Mouse (Mus musculus) MEL (cell line): Measurements from ENCODE around the gene Olfr832.

Experiments
- BHLHE40 ChIP-seq: IDR thresholded peaks from 2 replicates; pipeline ENCODE4 v1.6.1; 2012; ENCODE audit warnings: low read depth, mild to moderate bottlenecking, inconsistent platforms, low read length, improper control_type of control experiment, borderline replicate concordance
- CHD2 ChIP-seq: IDR thresholded peaks from 2 replicates; pipeline ENCODE4 v1.6.1; 2011; ENCODE audit warnings: low read length, improper control_type of control experiment
- CTCF ChIP-seq, 3 experiments: IDR thresholded peaks in 2 of 3; conservative IDR thresholded peaks in 1 of 3; 2 replicates each; pipeline ENCODE4 v1.5.1; 2011 to 2012; ENCODE audit warnings: low read length in 3 of 3, low read depth in 2 of 3, mild to moderate bottlenecking in 2 of 3, improper control_type of control experiment in 1 of 3, inconsistent platforms in 1 of 3, mixed read lengths in 1 of 3, moderate library complexity in 1 of 3; ENCODE audit not compliant: control insufficient read depth in 1 of 3, insufficient read depth in 1 of 3, poor library complexity in 1 of 3, severe bottlenecking in 1 of 3
- EP300 ChIP-seq, 2 experiments: IDR thresholded peaks; 2 replicates each; pipeline ENCODE4 v1.6.1; 2011; ENCODE audit warnings: improper control_type of control experiment in 2 of 2, low read length in 2 of 2, low read depth in 1 of 2, mild to moderate bottlenecking in 1 of 2
- ETS1 ChIP-seq: IDR thresholded peaks from 2 replicates; pipeline ENCODE4 v1.6.1; 2012; ENCODE audit warnings: low read depth, mild to moderate bottlenecking, inconsistent platforms, low read length, improper control_type of control experiment, moderate library complexity
- HCFC1 ChIP-seq: IDR thresholded peaks from 2 replicates; pipeline ENCODE4 v1.6.1; 2012; ENCODE audit warnings: low read depth, mild to moderate bottlenecking, inconsistent platforms, low read length, improper control_type of control experiment, moderate library complexity
- JUND ChIP-seq: IDR thresholded peaks from 2 replicates; pipeline ENCODE4 v1.6.1; 2011; ENCODE audit warnings: low read depth, mild to moderate bottlenecking, improper control_type of control experiment, low read length
- MXI1 ChIP-seq: IDR thresholded peaks from 2 replicates; pipeline ENCODE4 v1.6.1; 2011; ENCODE audit warnings: mild to moderate bottlenecking, low read depth, low read length, improper control_type of control experiment
- MYB ChIP-seq: IDR thresholded peaks from 2 replicates; pipeline ENCODE4 v1.6.1; 2011; ENCODE audit warnings: mild to moderate bottlenecking, low read depth, low read length, improper control_type of control experiment
- POLR2A ChIP-seq, 2 experiments: IDR thresholded peaks; 2 replicates each; pipeline ENCODE4 v1.6.1; 2011 to 2012; ENCODE audit warnings: low read length in 2 of 2, mild to moderate bottlenecking in 2 of 2, control low read depth in 1 of 2, improper control_type of control experiment in 1 of 2, low read depth in 1 of 2, moderate library complexity in 1 of 2; ENCODE audit not compliant: control insufficient read depth in 1 of 2, insufficient read depth in 1 of 2, poor library complexity in 1 of 2
- TAL1 ChIP-seq: IDR thresholded peaks from 2 replicates; pipeline ENCODE4 v1.6.1; 2012; ENCODE audit warnings: mild to moderate bottlenecking, inconsistent platforms, low read length, moderate library complexity, mixed read lengths
- USF2 ChIP-seq, 2 experiments: IDR thresholded peaks; 2 replicates each; pipeline ENCODE4 v1.6.1; 2011 to 2012; ENCODE audit warnings: improper control_type of control experiment in 2 of 2, low read length in 2 of 2, borderline replicate concordance in 1 of 2, inconsistent platforms in 1 of 2, low read depth in 1 of 2, mild to moderate bottlenecking in 1 of 2; ENCODE audit not compliant: insufficient read depth in 1 of 2
- ZC3H11A ChIP-seq: IDR thresholded peaks from 2 replicates; pipeline ENCODE4 v1.6.1; 2012; ENCODE audit warnings: low read depth, mild to moderate bottlenecking, inconsistent platforms, low read length, improper control_type of control experiment
- ZMIZ1 ChIP-seq: IDR thresholded peaks from 2 replicates; pipeline ENCODE4 v1.6.1; 2012; ENCODE audit warnings: low read depth, mild to moderate bottlenecking, inconsistent platforms, low read length, improper control_type of control experiment, moderate library complexity

DNA sequence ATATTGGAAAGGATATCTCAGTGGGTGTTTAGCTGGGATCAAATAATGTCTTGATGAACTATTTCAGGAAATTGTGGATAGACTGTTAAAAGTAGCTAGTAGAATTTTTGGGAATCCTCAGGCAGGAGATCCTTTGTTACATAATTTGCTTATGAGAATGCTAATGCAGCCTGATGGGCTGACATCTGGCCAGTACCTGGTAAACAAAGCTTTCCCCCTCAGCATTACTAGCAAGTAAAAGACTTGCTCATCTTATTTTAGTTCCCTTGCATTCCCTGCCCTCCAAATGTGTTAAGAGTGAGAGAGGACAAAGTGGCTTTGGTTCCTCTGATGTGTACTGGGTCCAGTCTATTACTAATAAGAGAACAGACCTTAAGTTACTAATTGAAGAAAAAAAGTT is 25.1 kb downstream of the Olfr832 start:
- TF ChIP-seq CTCF (IDR thresholded peaks at IDR 0.05 in 2 of 3, conservative IDR thresholded peaks at IDR 0.05 in 1 of 3; ENCODE audit: control insufficient read depth in 1 of 3, insufficient read depth in 1 of 3, low read depth in 2 of 3, low read length in 3 of 3, poor library complexity in 1 of 3, severe bottlenecking in 1 of 3): no peak
- no peak for TF ChIP-seq BHLHE40
- TF ChIP-seq POLR2A (IDR thresholded peaks at IDR 0.05; ENCODE audit: control insufficient read depth in 1 of 2, insufficient read depth in 1 of 2, low read depth in 1 of 2, low read length in 2 of 2, poor library complexity in 1 of 2): no peak
- no peak for TF ChIP-seq ZMIZ1
- TF ChIP-seq EP300 (IDR thresholded peaks at IDR 0.05; ENCODE audit: low read depth in 1 of 2, low read length in 2 of 2): no peak
- TF ChIP-seq MXI1: no peak
- TF ChIP-seq ZC3H11A: no peak
- TF ChIP-seq HCFC1: no peak
- no peak for TF ChIP-seq JUND
- no peak for TF ChIP-seq ETS1
- TF ChIP-seq CHD2: no peak
- TF ChIP-seq MYB: no peak
- no peak for TF ChIP-seq TAL1
- TF ChIP-seq USF2 (IDR thresholded peaks at IDR 0.05; ENCODE audit: borderline replicate concordance in 1 of 2, insufficient read depth in 1 of 2, low read depth in 1 of 2, low read length in 2 of 2): no peak
